Mouse (Mus musculus): Measurements from ENCODE around the gene Tepp. TPM values are rescaled to one million over a fixed set of nuclear protein-coding genes. Genes with fewer than 3 reads are reported as not detected.

Tepp gene
- polyA plus RNA-seq (2012; rRNA removed): 2.4 and 4.2 TPM in 2 replicates

DNA sequence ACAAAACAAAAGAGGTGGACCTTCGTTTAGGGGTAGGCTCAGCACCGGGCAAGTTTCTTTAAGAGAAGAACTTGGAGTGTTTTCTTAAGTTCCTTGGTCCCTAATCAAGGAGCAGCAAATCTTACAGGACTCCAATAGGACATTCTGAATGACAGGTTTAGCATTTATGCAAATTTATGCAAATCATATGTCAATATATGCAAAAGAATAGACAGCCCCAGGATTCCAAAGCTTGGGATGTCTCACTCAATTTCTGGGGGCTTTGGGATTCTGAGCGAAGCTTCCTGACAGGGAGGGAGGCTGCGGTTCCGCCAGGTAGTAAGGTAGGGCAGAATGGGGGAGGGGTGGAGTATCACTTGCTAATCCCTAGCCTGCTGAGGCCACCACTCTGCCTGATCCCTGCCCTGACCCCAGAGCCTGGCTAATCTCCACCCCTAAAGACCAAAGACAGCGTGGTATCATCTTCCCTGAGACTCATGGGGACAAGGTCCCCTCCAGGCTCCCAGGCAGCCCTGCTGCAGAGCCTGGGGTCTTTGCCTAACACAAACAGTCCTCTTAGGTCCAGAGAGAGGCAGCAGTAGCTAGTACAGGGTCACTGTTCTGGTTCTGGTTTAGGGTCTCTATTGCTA lies at the start of gene Tepp:
Tepp (plus strand) TSS at position 225 of the 629 bp plus-strand sequence.
- no peaks in the 10 kb centered on the region for H3K4me1 ChIP-seq (ENCODE audit: control insufficient read depth, insufficient read depth, low read length)
- 63% methylated on average over 6 of the region's 6 CpGs for WGBS
- DNase-seq: no peak
- TF ChIP-seq POLR2A (IDR thresholded peaks at IDR 0.05; ENCODE audit: borderline replicate concordance, extremely low read depth, low read depth, low read length): no peak
- TF ChIP-seq CTCF (IDR thresholded peaks at IDR 0.05; ENCODE audit: insufficient read depth, low read length): no peak
- H3K4me3 ChIP-seq (replicated peaks; ENCODE audit: extremely low read depth, low read depth, low read length): no peak within 1 kb of the TSS

DNA sequence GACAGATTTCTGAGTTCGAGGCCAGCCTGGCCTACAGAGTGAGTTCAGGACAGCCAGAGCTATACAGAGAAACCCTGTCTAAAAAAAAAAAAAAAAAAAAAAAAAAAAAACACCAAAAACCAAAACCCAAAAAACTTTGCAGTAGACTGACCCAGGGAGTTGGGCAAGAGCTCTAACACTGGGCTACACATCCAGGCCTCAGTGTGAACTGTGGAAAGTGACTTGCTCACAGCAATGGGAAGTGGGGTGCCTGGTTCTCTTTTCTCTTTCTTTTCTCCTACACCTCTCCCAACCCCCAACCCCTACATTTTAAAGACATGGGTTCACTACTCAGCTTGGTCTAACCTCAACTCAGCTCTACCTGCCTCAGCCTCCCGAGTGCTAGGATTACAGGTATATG lies 48.2 kb upstream of the Tepp start:
- no peak for DNase-seq
- Histone ChIP-seq H3K4me3 (replicated peaks; ENCODE audit: extremely low read depth, low read depth, low read length) (no peak overlapping the region), H3K4me1 (ENCODE audit: control insufficient read depth, insufficient read depth, low read length) (no peaks in the 10 kb centered on the region)
- TF ChIP-seq CTCF (IDR thresholded peaks at IDR 0.05; ENCODE audit: insufficient read depth, low read length) (no peak), POLR2A (IDR thresholded peaks at IDR 0.05; ENCODE audit: borderline replicate concordance, extremely low read depth, low read depth, low read length) (no peak)
- 91% methylated on average over 2 of the region's 2 CpGs for WGBS

DNA sequence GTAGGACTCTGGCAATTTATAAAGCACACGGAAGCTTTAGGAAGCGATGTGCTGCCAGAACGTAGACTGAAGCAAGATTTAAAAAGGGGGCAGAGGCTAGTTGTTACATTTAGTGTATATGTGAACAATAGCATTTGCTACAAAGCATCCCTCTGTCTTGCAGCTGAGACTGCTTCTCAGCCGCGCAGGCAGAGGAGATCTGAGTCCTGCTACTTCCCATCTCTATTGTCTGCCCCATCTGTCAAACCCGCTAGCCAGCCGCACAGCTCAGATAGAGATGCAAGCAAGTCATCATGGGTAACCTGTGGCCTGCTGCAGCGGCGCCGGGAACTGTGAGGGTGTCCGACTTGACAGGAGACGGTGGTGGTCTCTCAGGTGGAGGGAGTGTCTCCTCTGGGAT lies 39.9 kb upstream of the Tepp start:
- peaks cover 3% of the 10 kb centered on the region; the same call in 1 of the 2 replicates for H3K4me1 ChIP-seq (ENCODE audit: control insufficient read depth, insufficient read depth, low read length)
- no peak for TF ChIP-seq POLR2A (IDR thresholded peaks at IDR 0.05; ENCODE audit: borderline replicate concordance, extremely low read depth, low read depth, low read length)
- no peak for TF ChIP-seq CTCF (IDR thresholded peaks at IDR 0.05; ENCODE audit: insufficient read depth, low read length)
- WGBS: 79% methylated on average over 12 of the region's 12 CpGs
- no peak overlapping the region for H3K4me3 ChIP-seq (replicated peaks; ENCODE audit: extremely low read depth, low read depth, low read length)
- no peak for DNase-seq

DNA sequence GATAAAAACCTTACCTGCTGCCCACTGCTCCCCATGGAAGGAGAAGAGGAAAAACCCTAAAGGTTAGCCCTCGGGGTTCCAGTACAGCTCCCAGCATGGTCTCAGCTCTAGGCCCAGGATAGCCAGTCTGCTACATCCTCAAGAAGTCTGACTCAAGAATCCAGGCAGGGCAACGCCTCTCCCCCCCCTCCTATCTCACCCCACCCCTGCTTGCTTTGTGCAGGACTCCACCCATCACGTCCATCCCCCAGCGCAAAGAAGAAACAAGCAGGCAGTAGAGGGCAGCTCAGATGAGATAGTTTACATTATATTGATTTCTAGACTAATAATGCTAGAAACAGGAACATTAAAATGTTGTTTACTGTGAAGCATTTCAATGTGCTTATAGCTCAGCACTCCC lies 38.5 kb upstream of the Tepp start:
- TF ChIP-seq CTCF (IDR thresholded peaks at IDR 0.05; ENCODE audit: insufficient read depth, low read length): no peak
- TF ChIP-seq POLR2A (IDR thresholded peaks at IDR 0.05; ENCODE audit: borderline replicate concordance, extremely low read depth, low read depth, low read length): no peak
- DNase-seq: no peak
- Histone ChIP-seq H3K4me1 (ENCODE audit: control insufficient read depth, insufficient read depth, low read length) (peaks cover 3% of the 10 kb centered on the region; the same call in 1 of the 2 replicates), H3K4me3 (replicated peaks; ENCODE audit: extremely low read depth, low read depth, low read length) (no peak overlapping the region)
- 25% methylated on average over 4 of the region's 4 CpGs for WGBS

DNA sequence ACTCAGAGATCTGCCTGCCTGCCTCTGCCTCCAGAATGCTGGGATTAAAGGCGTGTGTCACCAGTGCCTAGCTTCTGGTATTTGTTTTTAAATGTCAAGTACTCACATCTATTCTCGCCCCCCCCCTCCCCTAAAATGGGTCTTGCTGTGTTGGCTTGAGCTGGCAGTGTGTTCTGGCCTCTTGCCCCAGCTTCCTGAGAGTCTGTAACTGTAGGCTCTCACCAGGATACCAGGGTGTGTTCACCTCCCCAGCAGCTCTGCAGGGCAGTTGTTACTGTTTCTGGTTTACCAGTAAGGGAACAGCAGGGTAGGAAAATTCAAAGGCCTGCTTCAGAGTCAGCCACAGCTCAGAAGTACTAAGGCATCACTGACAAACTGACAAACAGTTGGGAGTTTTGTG lies 37.5 kb upstream of the Tepp start:
- WGBS: 36% methylated on average over 2 of the region's 2 CpGs
- DNase-seq: peak; percentile 29
- Histone ChIP-seq H3K4me1 (ENCODE audit: control insufficient read depth, insufficient read depth, low read length) (peaks cover 3% of the 10 kb centered on the region; the same call in 1 of the 2 replicates), H3K4me3 (replicated peaks; ENCODE audit: extremely low read depth, low read depth, low read length) (no peak overlapping the region)
- TF ChIP-seq CTCF (IDR thresholded peaks at IDR 0.05; ENCODE audit: insufficient read depth, low read length): no peak

DNA sequence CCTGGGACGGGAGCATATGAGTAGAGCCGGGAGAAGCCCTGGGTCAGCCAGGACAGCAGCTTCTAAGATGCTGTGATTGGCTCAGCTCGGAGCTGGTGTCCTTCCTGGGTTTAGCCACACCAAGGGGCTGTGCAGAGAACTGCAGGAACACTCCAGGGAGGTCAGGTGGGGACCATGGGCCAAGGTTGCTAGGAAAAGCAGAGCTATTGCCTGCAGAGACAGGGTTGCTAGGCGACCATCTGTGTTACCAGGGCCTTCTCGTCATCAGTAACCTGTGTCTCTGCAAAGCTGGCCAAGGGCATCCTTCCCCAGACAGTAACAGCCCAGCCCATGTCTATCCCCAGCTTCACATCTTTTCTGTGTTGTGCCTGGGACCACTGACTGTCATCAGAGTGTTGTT lies 28.9 kb upstream of the Tepp start:
- no peak for TF ChIP-seq CTCF (IDR thresholded peaks at IDR 0.05; ENCODE audit: insufficient read depth, low read length)
- TF ChIP-seq POLR2A (IDR thresholded peaks at IDR 0.05; ENCODE audit: borderline replicate concordance, extremely low read depth, low read depth, low read length): no peak
- no peaks in the 10 kb centered on the region for H3K4me1 ChIP-seq (ENCODE audit: control insufficient read depth, insufficient read depth, low read length)
- H3K4me3 ChIP-seq (replicated peaks; ENCODE audit: extremely low read depth, low read depth, low read length): no peak overlapping the region
- DNase-seq: no peak
- WGBS: 66% methylated on average over 5 of the region's 5 CpGs

DNA sequence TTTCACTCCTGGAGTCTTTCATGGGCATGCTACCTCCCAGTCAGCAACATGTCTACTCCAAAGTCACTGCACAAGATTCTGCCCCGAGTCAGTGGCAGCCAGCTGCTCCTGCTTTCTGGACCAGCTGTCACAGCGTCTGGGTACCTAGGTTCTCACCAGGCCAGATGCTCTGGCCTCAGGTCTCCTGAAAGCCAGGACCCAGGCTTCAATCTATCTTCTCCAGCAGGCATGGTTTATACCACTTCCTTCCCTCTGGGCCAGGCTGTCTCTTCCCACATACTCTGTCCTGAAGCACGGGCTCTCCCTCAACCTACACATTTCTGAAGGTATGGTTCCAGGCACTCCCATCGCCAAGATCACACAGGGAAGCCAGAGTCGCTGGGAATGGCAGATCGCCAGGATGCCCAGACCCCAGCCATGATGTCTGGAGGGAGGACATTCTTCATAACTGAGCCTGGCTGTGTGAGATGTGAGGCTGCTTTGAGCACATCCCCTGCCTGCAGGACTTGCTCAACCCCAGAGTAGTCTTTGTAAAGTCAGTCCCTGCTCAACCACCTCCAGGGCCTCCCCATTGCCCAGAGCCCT lies 21.2 kb upstream of the Tepp start:
- H3K4me1 ChIP-seq (ENCODE audit: control insufficient read depth, insufficient read depth, low read length): no peaks in the 10 kb centered on the region
- whole genome bisulfite sequencing: 50% methylated on average over 6 of the region's 6 CpGs
- no peak overlapping the region for H3K4me3 ChIP-seq (replicated peaks; ENCODE audit: extremely low read depth, low read depth, low read length)
- no peak for DNase-seq
- TF ChIP-seq CTCF (IDR thresholded peaks at IDR 0.05; ENCODE audit: insufficient read depth, low read length): no peak
- no peak for TF ChIP-seq POLR2A (IDR thresholded peaks at IDR 0.05; ENCODE audit: borderline replicate concordance, extremely low read depth, low read depth, low read length)

DNA sequence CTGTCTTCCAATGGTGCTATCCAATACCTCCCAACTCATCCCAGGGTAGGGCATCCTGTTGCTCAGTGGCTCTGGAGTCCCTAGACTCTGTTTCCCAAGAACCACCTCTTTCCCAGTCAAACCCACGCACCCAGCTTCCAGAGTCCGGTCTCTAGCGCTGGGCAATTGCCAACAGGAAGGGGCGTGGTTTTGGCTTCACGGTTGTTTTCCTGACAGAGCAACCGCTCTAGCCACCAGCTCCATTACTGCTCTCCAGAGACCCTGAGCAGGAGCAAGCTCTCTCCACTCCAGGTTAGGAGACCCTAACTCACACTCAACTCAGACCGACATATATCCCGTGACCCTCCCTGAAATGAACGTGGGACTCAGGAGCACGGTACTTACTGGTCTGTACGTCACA lies 17.2 kb upstream of the Tepp start:
- no peak for TF ChIP-seq CTCF (IDR thresholded peaks at IDR 0.05; ENCODE audit: insufficient read depth, low read length)
- TF ChIP-seq POLR2A (IDR thresholded peaks at IDR 0.05; ENCODE audit: borderline replicate concordance, extremely low read depth, low read depth, low read length): peak; percentile 97; the same call in 1 of the 2 replicates
- peak overlapping the region; percentile 87 for H3K4me3 ChIP-seq (replicated peaks; ENCODE audit: extremely low read depth, low read depth, low read length)
- peak; percentile 80 for DNase-seq
- H3K4me1 ChIP-seq (ENCODE audit: control insufficient read depth, insufficient read depth, low read length): no peaks in the 10 kb centered on the region
- 32% methylated on average over 11 of the region's 11 CpGs for WGBS

DNA sequence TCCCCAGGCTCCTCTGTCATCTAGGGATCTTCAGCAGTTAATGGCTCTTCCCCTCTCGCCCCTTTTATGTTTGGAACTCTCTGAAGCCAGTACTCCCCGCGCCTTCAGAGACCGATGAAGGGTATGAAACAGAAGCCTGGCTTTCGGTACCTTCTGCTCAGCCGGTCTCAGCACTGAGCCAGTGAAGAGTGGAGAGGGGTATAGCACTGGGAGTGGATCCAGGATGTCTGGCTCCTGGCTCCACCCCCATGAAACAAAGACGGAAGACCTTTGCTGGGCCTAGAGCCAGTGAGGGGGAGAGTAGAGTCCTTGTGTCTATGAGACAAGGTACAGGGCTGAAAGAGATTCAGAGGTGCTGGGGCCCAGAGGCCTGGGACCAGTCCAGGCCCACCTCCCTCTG lies 16.5 kb upstream of the Tepp start:
- 38% methylated on average over 7 of the region's 7 CpGs for WGBS
- TF ChIP-seq POLR2A (IDR thresholded peaks at IDR 0.05; ENCODE audit: borderline replicate concordance, extremely low read depth, low read depth, low read length): peak; percentile 71; the same call in 1 of the 2 replicates
- TF ChIP-seq CTCF (IDR thresholded peaks at IDR 0.05; ENCODE audit: insufficient read depth, low read length): no peak
- H3K4me1 ChIP-seq (ENCODE audit: control insufficient read depth, insufficient read depth, low read length): no peaks in the 10 kb centered on the region
- H3K4me3 ChIP-seq (replicated peaks; ENCODE audit: extremely low read depth, low read depth, low read length): peak overlapping the region; percentile 87
- no peak for DNase-seq

DNA sequence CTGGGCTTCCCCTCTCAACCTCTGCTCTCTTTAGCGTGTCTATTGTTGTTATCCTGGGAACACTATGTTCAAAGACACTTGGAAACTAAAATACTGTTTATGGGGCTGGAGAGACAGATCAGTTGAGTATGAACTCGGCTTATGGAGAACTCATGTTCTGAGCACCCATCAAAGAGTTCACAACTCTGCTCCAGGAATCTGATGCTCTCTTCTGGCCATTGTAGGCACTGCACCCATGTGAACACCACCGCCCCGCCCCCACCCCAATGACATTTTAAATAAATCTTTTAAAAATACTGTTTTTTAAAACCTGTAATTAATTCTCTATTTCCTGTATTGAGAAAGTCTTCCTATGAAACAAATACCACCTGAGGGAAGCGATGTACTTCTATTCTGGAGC lies 8.0 kb upstream of the Tepp start:
- 16% methylated on average over 5 of the region's 5 CpGs for WGBS
- H3K4me1 ChIP-seq (ENCODE audit: control insufficient read depth, insufficient read depth, low read length): no peaks in the 10 kb centered on the region
- no peak for DNase-seq
- TF ChIP-seq CTCF (IDR thresholded peaks at IDR 0.05; ENCODE audit: insufficient read depth, low read length): peak; percentile 51
- no peak for TF ChIP-seq POLR2A (IDR thresholded peaks at IDR 0.05; ENCODE audit: borderline replicate concordance, extremely low read depth, low read depth, low read length)
- H3K4me3 ChIP-seq (replicated peaks; ENCODE audit: extremely low read depth, low read depth, low read length): no peak overlapping the region

Measured in lung, adult 2 months (tissue).